Mouse (Mus musculus) limb, embryonic 14.5 days (tissue): ENCODE results near the gene Clmn. TPM values are rescaled to one million over a fixed set of nuclear protein-coding genes. Genes with fewer than 3 reads are reported as not detected.

Source experiments
- ATAC-seq: fragments of 200-750 bp; cut with Nextera tagmentation; 2 replicates; pipeline ENCODE4 v1.8.0; 2017; ENCODE audit warnings: low read depth, moderate number of reproducible peaks, moderate TSS enrichment; ENCODE audit not compliant: low FRiP score
- DNase-seq: peaks from one replicate; pipeline ENCODE4 v3.0.0-alpha.2; 2015; ENCODE audit warnings: low spot score
- H3K27ac ChIP-seq: fragments of 300-500 bp; sonication (generic); replicated peaks from 2 replicates; pipeline ENCODE4 v1.5.1; 2014; ENCODE audit warnings: low read depth, mild to moderate bottlenecking, low read length, moderate library complexity, mixed read lengths
- H3K27me3 ChIP-seq: fragments of 300-500 bp; sonication (generic); 2 replicates; pipeline ENCODE4 v1.6.1; 2014; ENCODE audit warnings: low read length, mixed read lengths; ENCODE audit not compliant: control insufficient read depth, insufficient read depth
- H3K36me3 ChIP-seq: fragments of 300-500 bp; sonication (generic); 2 replicates; pipeline ENCODE4 v1.6.1; 2014; ENCODE audit warnings: mild to moderate bottlenecking, low read length, moderate library complexity, mixed read lengths; ENCODE audit not compliant: control insufficient read depth, insufficient read depth
- H3K4me1 ChIP-seq: fragments of 300-500 bp; sonication (generic); 2 replicates; pipeline ENCODE4 v1.6.1; 2014; ENCODE audit warnings: antibody characterized with exemption, low read length, mixed read lengths; ENCODE audit not compliant: control insufficient read depth, insufficient read depth
- H3K4me2 ChIP-seq: fragments of 300-500 bp; sonication (generic); replicated peaks from 2 replicates; pipeline ENCODE4 v1.6.1; 2014; ENCODE audit warnings: low read depth, mild to moderate bottlenecking, low read length, moderate library complexity; ENCODE audit not compliant: severe bottlenecking
- H3K4me3 ChIP-seq: fragments of 300-500 bp; sonication (generic); replicated peaks from 2 replicates; pipeline ENCODE4 v1.5.1; 2014; ENCODE audit warnings: low read length
- H3K9ac ChIP-seq: fragments of 300-500 bp; sonication (generic); 2 replicates; pipeline ENCODE4 v1.6.1; 2014; ENCODE audit warnings: mild to moderate bottlenecking, low read depth, low read length, moderate library complexity; ENCODE audit not compliant: severe bottlenecking
- H3K9me3 ChIP-seq: fragments of 300-500 bp; sonication (generic); 2 replicates; pipeline ENCODE4 v1.6.1; 2016; ENCODE audit warnings: low read length; ENCODE audit not compliant: control insufficient read depth
- POLR2A ChIP-seq: fragments of 200-500 bp; IDR thresholded peaks from 2 replicates; pipeline ENCODE4 v1.8.0; 2012; ENCODE audit warnings: inconsistent platforms, mild to moderate bottlenecking, moderate library complexity, borderline replicate concordance; ENCODE audit not compliant: insufficient read depth, insufficient read length; ENCODE audit errors: extremely low read depth
- WGBS: fragments of 180-500 bp; shearing (Covaris S2); extraction: QIAGEN DNeasy Blood & Tissue Kit; methylation state at CpG from one replicate; pipeline ENCODE4 v1.1.7; 2014; 5-methylcytosine and 5-hydroxymethylcytosine counted together
- polyA plus RNA-seq, 2 experiments: library from polyadenylated mRNA; depleted of rRNA in 1 of 2; stranded (reverse) in 1 of 2; unstranded in 1 of 2; fragments of >200 nt; fragmentation: Nextera tagmentation in 1 of 2; extraction: Ambion mirVana in 1 of 2; gene quantifications; 2 replicates each; pipeline versions ENCODE4 v1.2.1 to v1.2.3; 2012 to 2014

Clmn gene
- polyA plus RNA-seq, 2 experiments = 2.9 to 8.1 TPM

DNA sequence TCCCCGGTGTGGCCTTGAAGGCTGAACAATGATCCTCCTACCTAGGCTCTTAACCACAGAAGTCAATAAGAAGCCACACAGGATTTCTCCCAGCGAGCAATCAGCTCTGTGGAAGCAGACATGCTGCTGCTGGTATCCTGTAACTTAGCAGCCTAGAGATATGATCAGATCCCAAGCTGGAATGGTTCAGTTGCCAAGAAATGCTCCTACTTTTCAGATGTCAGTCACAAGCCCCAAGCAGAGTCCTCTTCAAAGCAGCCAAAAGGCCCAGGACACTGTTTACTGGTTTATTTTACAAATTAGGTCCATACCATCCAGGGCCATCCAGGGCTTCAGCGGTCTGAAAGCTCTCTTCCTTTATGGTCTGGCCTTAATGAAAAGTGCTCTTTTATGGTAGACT is 143.9 kb downstream of the Clmn start:
- Histone ChIP-seq H3K9me3 (no peaks in the 10 kb centered on the region), H3K4me2 (no peak overlapping the region), H3K4me1 (0 out of 2 replicates have a peak, but pooled peaks cover 6% of the 10 kb centered on the region), H3K36me3 (peaks cover 62% of the 10 kb centered on the region), H3K27ac (no peak overlapping the region), H3K4me3 (no peak overlapping the region), H3K9ac (no peak overlapping the region), H3K27me3 (no peaks in the 10 kb centered on the region)
- whole genome bisulfite sequencing = 53% methylated on average over 3 of the region's 3 CpGs
- no peak for DNase-seq
- TF ChIP-seq POLR2A = no peak
- ATAC-seq = no peak

DNA sequence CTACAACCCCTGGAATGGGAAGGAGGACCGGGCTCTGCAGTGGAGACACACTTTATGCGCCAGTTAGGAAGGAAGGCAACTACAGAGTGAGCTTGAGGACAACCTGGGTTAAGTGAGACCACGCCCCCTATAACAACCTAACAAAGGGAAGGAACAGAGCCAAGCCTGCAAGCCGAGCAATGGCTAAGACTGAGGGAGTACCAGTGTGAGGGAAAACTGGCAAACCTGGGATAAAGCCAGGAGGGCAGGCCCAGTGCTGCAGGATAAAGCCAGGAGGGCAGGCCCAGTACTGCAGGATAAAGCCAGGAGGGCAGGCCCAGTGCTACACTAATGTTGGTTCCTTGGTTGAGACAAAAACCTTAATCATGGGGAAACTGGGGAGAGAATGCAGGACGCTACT is 145.9 kb downstream of the Clmn start:
- 68% methylated on average over 5 of the region's 5 CpGs for WGBS
- H3K27me3 ChIP-seq = no peaks in the 10 kb centered on the region
- no peak for ATAC-seq
- no peaks in the 10 kb centered on the region for H3K9me3 ChIP-seq
- no peak for TF ChIP-seq POLR2A
- no peak overlapping the region for H3K9ac ChIP-seq
- DNase-seq = no peak
- H3K27ac ChIP-seq = no peak overlapping the region
- H3K4me3 ChIP-seq = no peak overlapping the region
- 0 out of 2 replicates have a peak, but pooled peaks cover 6% of the 10 kb centered on the region for H3K4me1 ChIP-seq
- no peak overlapping the region for H3K4me2 ChIP-seq
- peaks cover 69% of the 10 kb centered on the region for H3K36me3 ChIP-seq

DNA sequence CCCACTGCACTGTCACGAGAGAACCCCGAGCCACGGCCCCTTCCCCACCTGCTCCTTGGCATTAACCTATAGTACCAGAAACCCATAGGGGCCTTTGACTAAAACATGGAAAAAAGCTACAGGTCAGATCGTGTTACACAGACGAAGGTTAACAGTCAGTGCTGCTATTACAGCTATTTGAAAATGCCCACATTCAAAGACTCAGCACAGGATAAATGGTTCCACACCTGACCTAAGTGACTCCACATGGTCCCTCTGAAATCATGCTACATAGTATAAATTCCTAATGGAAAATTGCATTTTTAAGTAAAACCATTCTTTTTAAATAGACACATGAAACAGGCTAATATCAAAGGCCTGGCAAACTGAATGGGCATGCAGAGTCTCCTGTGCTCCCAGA is 148.5 kb downstream of the Clmn start:
- DNase-seq (no peak), ATAC-seq (no peak)
- Histone ChIP-seq H3K9ac (no peak overlapping the region), H3K4me3 (no peak overlapping the region), H3K27me3 (no peaks in the 10 kb centered on the region), H3K27ac (no peak overlapping the region), H3K9me3 (no peaks in the 10 kb centered on the region), H3K36me3 (peaks cover 69% of the 10 kb centered on the region), H3K4me2 (no peak overlapping the region), H3K4me1 (0 out of 2 replicates have a peak, but pooled peaks cover 6% of the 10 kb centered on the region)
- WGBS = 24% methylated on average over 5 of the region's 5 CpGs
- no peak for TF ChIP-seq POLR2A

DNA sequence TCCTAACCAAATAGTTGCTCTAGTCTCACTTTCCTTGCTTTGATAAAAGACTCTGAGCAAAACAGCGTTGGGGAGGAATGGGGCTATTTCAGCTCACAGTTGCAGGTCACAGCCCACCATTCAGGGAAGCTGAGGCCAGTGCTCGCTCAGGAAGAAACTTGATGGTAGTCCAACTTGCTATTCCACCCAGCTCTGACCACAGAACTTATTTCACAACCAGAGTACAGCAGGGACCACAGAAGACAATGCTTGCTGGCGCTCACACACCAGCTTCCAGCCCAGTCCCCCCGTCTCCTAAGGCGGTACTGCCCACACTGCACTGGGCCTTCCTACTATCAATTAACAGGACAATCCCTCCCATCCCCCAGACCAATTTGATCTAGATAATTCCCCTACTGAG is 149.4 kb downstream of the Clmn start:
- H3K9ac ChIP-seq = no peak overlapping the region
- no peaks in the 10 kb centered on the region for H3K27me3 ChIP-seq
- ATAC-seq (no peak), DNase-seq (no peak)
- 0 out of 2 replicates have a peak, but pooled peaks cover 6% of the 10 kb centered on the region for H3K4me1 ChIP-seq
- no peaks in the 10 kb centered on the region for H3K9me3 ChIP-seq
- no peak overlapping the region for H3K4me2 ChIP-seq
- WGBS = 93% methylated on average over 5 of the region's 5 CpGs
- TF ChIP-seq POLR2A = no peak
- H3K36me3 ChIP-seq = peaks cover 70% of the 10 kb centered on the region
- no peak overlapping the region for H3K27ac ChIP-seq
- no peak overlapping the region for H3K4me3 ChIP-seq

Other genes starting within 250 kb of the Clmn start
- 28.7 and 30.4 TPM in 2 replicates for gene Dicer1, start 113.1 kb downstream of the Clmn start, polyA plus RNA-seq (2012; rRNA removed)
- 19.9 and 22.2 TPM in 2 replicates for gene Dicer1, start 113.1 kb downstream of the Clmn start, polyA plus RNA-seq (2014; fragmentation: Nextera tagmentation; extraction: Ambion mirVana)
- gene Syne3, start 144.7 kb upstream of the Clmn start, polyA plus RNA-seq (2012; rRNA removed) = 2.6 and 3.0 TPM in 2 replicates
- gene Syne3, start 144.7 kb upstream of the Clmn start, polyA plus RNA-seq (2014; fragmentation: Nextera tagmentation; extraction: Ambion mirVana) = 1.2 and 2.0 TPM in 2 replicates
- 70.0 and 85.1 TPM in 2 replicates for gene Glrx5, start 167.6 kb upstream of the Clmn start, polyA plus RNA-seq (2012; rRNA removed)
- gene Glrx5, start 167.6 kb upstream of the Clmn start, polyA plus RNA-seq (2014; fragmentation: Nextera tagmentation; extraction: Ambion mirVana) = 163 and 175 TPM in 2 replicates